Mouse (Mus musculus) mouse trophoblast stem cell (cell line): ENCODE results near the gene Atp12a.

Experiments used
- in situ Hi-C, 2 experiments: fragments of 300-500 bp; cut with MseI, MboI; formaldehyde crosslinking; loops; 2 replicates in 1 of 2; 3 replicates in 1 of 2; pipeline ENCODE4 v1.15.1; 2025

The Atp12a gene

GRCm38 (mm10) chr14:56377745-56378144, 12.9 kb downstream of the Atp12a start:
- in situ Hi-C loops, result loop anchor here (5.0 to 10.0 kb wide), 2 partner anchors 90 to 97 kb away; no protein-coding TSS in a partner anchor

- in situ Hi-C loops, result loop anchor here (5.0 to 10.0 kb wide), 2 partner anchors 88 to 95 kb away; no protein-coding TSS in a partner anchor
Measured at GRCm38 (mm10) chr14:56379336-56379735, 14.5 kb downstream of the Atp12a start.

GRCm38 (mm10) chr14:56382366-56382765, 17.5 kb downstream of the Atp12a start:
- in situ Hi-C loops, result no loop called here

DNA sequence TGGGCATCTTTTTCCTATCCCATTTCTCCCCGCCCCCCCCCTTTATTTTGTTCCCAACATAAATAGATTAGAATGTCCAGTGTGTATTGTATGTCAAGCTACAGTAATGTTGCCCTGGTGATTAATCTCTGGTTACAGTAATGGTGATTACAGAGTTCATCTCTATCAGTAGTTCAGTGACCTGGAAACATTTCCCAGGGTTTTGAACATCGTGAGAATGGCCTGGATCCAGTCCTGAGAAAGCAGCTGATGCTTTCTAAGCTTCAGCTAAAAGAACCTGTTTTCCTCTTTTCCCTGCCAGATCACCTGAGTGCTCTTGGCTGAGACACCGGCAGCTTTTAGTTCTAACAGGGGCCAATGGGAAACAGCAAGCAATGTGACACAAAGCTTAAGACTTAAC, 25.4 kb downstream of the Atp12a start:
- in situ Hi-C loops, result no loop called here

GRCm38 (mm10) chr14:56393704-56394312, 28.9 kb downstream of the Atp12a start:
- in situ Hi-C loops, result no loop called here

DNA sequence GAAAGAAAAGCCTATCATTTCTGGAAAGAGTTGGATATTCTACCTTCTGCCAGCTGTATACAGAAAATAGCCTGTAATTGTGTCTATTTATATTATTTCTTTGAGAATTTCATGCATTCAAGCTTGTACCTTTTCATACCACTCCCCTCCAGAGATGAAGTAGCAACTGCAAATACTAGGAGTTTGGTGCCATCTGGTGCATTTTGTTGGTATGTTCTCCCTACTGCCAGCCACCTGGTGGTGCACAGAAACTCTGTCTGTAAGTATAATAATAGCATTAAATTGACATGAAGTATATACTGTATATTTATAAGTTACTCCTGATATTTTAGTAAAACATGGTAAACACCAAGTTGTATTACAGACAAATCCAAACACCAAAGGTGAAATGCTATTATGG, 33.1 kb downstream of the Atp12a start:
- in situ Hi-C loops, result no loop called here

- in situ Hi-C loops, result no loop called here
Measured at GRCm38 (mm10) chr14:56402311-56403071, 37.6 kb downstream of the Atp12a start, which contains the start of gene Rnf17. TSS of gene Rnf17 (plus strand) at chr14:56402581.

DNA sequence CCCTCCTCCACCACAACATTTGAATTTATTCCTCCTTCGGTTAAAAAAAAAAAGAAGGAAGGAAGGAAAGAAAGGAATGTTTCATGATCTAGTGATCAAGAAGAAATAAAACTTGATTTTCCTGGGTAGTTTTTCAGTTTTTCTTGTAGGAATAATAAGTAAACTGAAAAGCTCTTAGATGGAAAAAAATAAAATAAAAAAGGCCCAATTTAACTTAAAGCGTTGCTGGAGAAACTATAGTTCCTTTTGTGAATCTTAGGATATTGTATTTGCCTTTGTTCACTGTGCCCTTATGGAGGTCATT, 38.2 kb downstream of the Atp12a start:
- in situ Hi-C loops, result no loop called here
